Mouse (Mus musculus): ENCODE measurements around the gene Gm17364.
A peak's percentile ranks its signal among the peaks of the same experiment; 100 is the strongest.
"Not testable (repeated sequence)": the region's sequence is repeated elsewhere in the genome, so short reads cannot be mapped to it uniquely, and the experiment has no call there.

The Gm17364 gene

DNA sequence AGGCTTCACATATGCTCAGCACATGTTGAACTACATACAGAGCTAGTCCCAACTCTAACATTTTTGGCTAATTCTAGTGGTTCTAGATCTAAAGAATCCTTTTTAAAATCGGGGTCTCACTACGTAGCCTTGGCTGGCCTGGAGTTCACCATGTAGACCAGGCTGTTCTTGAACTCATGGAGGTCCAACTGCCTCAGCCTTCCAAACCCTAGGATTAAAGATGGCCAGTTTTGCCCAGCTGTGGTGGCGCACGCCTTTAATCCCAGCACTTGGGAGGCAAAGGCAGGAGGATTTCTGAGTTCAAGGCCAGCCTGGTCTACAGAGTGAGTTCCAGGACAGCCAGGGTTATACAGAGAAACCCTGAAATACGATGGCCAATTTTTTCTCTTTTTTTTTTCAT lies 22.5 kb downstream of the Gm17364 start:
- not testable (repeated sequence) for DNase-seq

DNA sequence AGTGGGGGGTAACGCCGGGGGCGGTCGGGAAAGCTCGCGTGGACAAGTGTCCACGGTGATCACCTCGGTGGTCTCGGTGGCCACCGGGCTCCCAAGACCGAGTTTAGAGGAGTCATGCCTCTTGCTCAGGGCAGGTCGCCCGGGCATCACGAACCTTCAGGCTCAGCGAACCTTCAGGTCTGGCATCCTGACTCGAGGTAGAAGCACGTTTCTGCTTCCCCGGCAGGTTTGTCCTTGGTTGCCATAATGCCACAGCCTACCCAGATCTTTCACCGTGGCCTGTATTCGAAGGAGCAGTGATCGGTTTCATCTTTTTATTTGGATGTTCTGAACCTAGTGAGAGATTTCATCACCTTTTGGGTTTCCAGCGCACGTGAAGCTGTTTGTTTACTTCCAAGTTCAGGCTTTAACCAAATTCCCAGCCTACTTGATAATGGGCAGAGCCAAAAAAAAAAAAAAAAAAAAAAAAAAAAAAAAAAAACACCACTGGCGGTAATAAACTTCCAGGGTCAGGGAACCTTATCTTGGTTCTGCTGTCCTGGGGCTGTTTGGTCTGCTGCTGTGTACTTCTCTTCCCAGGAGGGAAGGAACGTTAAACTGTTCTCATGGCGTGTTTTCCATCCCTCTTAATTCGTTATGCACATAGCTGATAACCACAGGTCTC lies 23.3 kb downstream of the Gm17364 start:
- peak; percentile 45 for DNase-seq

DNA sequence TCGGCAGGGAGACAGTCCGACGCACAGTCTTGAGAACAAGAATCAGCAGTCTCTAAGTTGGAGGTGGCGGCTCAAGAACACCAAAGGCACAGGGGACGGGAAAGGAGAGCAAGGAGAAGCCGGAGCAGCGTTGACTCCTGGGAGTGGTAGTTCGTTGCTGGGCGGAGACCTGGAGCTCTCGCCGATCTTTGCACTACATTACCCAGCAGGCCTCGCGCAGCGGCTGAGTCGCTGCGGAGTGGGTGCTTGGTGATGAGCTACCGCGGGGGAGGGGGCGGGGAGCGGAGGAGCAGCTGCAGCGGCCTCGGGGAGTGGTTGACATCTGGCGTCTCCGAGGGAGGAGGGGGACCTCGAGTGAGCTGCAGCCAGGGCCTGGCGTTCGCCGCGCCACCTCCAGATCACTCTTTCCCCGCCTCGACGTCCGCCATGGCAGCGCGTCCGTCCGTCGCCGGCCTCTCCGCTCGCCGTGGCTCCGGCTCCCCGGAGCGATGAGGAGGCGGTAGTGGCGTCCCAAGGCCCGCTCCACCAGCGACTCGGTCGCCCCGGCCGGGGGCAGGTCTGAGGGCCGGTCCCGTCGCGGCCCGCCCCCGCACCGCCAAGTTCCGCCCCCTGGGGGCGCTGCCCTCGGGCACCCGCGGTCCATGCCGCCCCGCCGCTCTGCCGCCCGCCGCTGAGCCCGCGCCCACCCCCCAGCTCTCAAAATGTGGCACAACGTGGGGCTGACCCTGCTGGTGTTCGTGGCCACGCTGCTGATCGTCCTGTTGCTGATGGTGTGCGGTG lies 24.0 kb downstream of the Gm17364 start, which contains the start of gene Smim13:
Gene Smim13, plus strand, starts transcription at position 307 of the 780 bp plus-strand sequence.
- DNase-seq: peak; percentile 98

DNA sequence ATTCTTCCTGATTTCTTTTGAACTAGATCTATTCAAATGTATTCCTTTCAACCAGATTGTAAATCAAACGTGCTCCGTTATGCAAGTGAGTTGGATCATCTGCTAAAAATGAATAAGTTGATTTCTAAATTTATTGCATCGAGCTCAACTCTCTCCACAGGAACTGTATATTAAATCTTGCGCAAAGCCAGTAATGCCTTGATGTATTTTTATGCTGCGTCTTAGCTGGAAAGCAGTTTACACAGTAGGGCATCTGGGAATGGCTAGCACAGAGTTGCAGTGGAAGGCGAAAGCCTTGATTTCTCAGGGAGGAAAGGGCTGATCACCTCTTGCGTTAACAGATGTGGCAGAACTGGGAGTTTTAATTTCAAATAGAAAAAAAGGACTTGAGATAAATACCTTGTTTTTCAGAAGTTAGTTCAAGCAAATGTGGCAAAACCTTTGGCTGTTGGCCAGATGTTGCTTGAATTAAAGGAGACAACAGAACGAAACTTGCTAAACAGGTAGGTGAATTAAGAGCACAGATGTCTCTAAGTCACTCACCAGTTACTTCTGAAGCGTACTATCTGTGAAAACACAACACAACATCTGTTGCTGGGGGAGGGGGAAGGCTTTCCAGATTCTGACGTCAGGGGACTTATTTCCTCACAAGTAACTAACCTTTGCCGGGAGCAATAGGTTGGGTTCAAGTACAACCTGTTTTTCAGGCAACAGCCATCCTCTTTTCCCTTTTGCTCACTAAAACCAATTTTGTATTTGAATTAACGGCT lies 24.8 kb downstream of the Gm17364 start:
- peak; percentile 25 for DNase-seq

DNA sequence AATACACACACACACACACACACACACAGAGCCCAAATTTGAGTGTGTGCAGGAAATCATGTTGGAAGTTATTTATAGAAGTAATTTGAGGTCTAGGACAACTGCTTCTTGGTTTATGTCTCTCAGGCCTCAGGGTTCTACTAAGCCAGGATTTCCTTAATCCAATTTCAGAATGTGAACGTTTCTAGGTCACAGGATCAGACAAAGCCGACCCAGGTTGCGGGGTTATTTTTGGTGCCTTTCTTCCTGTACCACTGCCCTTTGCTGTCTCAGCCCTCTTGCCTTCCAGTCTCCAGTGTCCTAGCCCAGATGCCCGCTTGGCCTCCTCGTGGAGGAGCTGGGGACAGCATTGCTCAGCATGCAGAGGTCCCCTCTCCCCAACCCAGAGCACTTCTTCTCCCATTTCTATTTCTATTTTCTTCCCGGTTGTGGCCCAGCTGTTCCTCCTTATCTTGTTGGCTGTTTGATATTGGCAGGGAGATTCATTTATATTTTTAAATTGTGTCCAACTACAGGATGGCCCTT lies 29.4 kb downstream of the Gm17364 start:
- no peak for DNase-seq

DNA sequence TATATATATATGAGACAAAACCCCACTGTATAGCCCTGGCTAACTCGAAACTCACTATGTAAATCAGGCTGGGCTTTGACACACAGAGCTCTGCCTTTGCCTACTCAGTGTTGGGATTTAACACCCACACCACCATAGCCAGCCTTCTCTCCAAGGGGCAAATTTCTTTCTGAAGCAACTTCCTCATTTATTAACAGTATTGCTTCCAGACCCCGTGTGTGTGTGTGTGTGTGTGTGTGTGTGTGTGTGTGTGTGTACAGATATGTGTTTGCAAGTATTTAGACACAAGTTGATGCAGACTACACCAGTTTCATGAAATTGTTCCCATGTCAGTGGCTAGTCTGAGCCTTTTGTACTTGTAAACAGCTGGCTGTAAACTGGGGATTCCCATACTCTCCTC lies 32.2 kb downstream of the Gm17364 start:
- no peak for DNase-seq

DNA sequence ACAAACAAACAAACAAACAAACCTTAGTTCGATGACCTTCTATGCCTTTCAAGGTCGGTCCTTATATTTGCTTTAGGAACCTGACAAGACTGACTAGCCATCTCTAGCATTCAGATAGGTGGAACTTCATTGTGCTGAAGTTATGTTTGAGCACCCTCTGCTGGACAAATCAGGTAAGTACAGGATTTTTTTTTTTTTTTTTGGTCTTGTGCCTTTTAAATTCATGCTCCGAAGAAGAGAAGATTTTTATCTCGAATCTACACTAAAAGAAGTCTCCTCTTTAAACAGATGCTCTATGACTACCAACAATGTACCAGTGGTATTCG lies 35.0 kb downstream of the Gm17364 start:
- no peak for DNase-seq

DNA sequence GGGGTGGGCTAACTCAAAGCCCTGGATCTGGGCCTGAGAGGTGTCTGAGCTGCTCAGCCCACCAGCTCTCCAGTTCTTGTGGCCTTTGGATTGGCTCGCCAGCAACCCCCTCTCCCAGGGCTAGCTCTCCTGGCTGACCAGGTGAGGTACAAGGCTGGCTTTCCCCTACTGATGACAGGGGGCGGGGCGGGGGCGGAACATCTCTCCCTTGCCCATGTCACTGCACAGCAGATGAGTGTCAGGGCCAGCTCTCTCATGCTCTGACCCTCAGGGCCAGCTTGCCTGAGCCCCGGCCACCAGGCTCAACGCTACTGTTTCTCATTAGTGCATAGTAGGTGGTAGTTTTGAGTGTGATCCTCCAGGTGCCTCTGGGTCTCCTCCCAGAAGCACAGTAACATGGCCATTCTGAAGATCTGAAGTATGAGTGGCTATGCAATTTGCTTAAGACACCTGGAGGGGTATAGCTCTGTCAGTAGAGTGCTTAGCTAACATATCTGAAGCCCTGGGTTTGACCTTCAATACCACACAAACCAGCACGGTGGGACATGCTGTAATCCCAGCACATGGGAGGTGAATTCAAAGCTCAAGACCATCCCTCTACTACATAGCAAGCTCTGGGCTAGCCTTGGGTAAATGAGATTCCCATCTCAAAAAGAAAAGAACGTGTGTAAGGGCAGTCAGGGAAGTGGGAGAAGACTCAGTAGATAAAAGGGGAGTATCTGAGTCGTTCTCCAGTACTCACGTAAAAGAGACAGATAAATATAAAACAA lies 35.6 kb downstream of the Gm17364 start:
- no peak for DNase-seq

DNA sequence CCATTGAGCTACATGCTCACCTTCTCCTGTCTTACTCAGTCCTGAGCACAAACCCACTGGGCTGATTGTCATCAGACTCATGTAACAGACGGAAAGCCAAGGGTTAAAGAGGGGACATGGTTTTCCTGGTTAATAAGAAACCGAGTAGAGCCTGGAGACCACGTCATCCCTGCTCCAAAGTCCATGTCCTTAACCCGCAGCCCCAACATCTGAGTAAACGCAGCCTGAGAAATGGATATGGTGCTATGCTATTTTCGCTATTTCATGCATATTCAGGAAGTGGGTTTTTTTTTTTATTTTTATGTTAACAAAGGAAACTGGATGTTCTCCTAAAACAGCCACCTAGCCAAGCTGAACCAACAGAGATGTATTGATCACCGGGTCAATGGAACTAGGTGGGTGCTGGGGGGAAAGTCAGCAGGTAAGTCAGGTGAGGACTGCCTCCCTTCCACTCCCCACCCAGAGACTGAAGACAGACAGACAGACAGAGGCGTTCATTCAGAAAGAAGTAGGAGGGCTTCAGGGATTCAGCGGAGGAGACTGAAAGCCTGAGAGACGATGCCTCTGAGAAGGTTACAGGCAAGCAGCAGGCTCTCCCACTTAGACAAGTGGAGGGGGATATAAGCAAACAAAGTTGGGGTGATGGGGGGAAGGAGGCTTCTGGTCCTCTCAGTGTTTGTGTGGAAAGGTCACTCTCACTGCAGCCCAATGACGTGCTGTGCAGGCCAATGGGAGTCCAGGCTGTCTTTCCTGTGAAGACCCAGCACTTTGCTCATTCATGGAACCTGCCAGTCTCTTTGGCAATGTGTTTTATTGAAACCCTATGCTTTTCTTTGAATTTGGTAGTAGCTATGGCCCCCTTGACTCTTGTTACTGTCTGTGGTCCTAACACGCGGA lies 37.7 kb downstream of the Gm17364 start:
- DNase-seq: no peak

DNA sequence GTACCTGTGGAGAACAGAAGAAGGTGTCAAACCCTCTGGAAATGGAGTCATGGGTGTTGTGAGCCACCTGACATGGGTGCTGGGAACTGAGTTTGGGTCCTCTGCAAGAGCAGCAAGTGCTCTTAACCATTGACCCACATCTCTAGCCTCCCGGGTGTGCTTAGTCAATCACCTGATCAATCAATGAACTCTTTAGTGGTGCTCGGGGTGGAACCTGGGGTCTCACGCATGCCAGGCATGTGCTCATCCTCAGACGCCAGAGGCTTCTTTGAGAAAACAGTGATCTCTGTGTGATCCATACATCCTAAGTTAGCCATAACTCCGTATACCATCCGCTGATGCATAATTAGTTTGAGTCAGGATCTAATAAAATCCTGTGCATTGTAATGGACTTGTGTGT lies 38.6 kb downstream of the Gm17364 start:
- no peak for DNase-seq

DNA sequence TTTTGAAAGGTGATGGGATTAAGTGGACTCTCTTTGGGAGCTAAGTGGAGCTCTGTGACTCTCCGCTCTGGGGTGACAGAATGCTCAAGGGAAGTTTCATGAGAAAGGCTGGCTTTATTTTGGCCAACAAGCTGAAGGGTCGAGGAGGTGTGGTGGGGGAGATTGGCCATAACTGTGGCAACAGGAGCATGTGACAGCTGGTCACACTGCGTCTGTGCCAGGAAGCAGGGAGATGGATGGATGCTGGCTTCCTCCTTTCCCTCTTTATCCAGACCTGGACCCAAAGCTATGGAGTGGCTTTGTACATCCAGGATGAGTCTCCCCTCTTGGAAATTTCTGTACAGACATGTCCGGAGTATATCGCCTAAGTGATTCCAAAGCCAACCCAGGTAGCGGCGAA lies 40.5 kb downstream of the Gm17364 start:
- DNase-seq: no peak

DNA sequence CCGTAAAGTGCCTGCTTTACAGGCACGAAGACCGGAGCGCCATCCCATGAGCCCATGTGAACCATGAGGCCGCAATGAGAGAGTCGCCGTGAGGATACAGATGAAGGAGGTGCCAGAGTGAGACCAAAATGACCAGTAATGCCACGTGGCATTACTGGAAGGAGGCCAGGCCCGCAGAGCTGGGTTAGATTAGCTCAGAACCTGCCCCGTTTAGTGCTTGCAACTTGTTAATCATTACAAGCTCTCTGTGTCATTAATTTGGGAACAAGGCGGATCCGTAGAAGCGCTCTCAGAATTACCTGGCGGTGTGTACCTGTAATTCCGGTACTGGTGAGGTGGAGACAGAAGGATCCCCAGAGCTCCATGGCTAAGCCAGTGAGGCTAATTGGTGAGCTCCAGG lies 41.6 kb downstream of the Gm17364 start:
- DNase-seq: no peak

DNA sequence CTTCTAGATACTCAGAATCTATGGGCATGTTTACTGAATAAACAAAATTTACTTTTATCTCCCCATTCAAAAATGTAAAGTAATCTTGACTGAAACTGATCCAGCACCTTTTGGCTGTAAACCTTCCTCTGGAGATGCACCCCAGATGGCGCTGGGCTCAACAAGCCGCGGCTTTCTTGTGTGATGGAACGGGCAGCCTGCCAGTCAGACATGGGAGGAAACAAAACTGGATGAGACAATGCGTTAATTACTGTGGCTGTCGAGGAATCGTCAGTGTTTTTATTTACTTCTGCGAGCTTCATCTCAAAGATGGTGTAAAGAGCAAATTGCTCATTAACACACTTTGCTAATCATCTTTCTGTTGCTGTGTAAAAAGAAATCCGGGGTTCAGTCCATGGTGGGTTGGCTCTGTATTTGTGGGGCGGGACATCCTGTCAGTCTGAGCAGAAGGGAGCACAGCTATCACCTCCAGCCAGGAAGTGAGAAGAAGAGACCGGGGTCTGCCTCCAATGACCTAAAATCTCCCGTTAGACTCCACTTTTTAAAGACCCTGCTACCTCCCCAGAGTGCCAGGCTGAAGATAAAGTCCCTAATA lies 42.3 kb downstream of the Gm17364 start:
- DNase-seq: peak; percentile 40

DNA sequence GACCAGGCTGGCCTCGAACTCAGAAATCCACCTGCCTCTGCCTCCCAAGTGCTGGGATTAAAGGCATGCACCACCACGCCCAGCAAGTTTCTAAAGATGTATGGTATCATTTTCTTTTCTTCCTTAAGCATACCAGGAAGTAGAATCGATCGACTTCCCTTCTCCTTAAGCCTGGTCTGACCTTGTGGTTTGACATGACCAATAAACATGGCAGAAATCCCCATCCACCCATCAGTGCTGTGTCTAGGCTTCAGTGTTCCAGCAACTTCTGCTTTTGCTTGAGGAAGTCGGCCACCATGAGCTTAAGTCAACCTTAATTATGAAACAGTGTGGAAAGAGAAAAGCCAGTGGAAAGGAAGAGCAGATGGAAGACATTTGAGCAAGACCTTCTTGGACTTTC lies 43.5 kb downstream of the Gm17364 start:
- DNase-seq: no peak

DNA sequence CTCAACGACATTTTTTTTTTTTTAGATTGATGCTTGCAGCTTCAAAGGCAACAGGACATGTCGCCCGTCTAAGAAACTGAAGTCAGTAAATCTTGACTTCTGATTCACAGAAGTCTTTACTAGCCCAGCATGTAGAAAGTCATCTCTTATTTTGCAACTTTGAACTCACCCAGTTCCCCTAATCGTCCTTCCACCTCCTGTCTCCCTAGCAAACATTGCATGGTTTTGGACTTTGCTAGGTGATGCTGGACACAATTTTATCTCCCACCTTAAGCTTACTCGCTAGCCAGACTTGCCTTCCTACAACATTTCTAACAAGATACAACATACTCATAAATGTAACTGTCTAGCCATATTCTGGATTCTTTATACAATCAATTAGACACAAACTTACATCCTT lies 45.7 kb downstream of the Gm17364 start:
- DNase-seq: no peak

DNA sequence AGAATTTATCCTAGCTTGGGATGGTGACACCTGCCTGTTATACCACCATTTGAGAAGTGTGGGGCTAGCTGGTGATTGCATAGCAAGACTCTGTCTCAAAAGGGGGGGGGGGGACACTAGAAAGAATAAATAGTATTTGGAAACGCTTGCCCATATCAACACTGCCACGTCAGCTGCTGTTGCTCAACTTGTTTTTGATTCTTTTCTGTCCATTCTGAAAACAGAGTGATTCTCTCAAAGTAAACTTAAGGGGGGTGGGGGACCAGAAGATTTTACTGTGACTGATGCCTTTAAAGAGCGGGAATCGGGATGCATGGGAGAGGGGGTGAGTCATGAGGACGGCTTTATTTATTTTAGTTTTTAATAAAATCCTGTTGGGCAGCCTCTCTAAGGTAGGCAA lies 47.3 kb downstream of the Gm17364 start:
- no peak for DNase-seq

All from layer of hippocampus, adult 9-11 months (tissue).